Mouse (Mus musculus): Measurements from ENCODE around the gene Hdac11. TPM values are rescaled to one million over a fixed set of nuclear protein-coding genes. Genes with fewer than 3 reads are reported as not detected.

Gene Hdac11
- polyA plus RNA-seq, 1 experiment from 2014 or later, result 16.3 TPM

- Histone ChIP-seq H3K9me3 (no peaks in the 10 kb centered on the region), H3K4me2 (no peak overlapping the region), H3K27ac (0 out of 2 replicates have a peak overlapping the region, but pooled peaks have one; percentile 25), H3K27me3 (no peaks in the 10 kb centered on the region), H3K9ac (no peak overlapping the region), H3K4me3 (replicated peaks) (no peak overlapping the region), H3K36me3 (replicated peaks) (no peaks in the 10 kb centered on the region), H3K4me1 (no peaks in the 10 kb centered on the region; the same call in 1 of the 2 replicates)
- ATAC-seq (ENCODE audit: low FRiP score), result no peak
- WGBS, result 57% methylated on average over 9 of the region's 9 CpGs
Measured at GRCm38 (mm10) chr6:91180767-91181171, 24.3 kb downstream of the Hdac11 start.

GRCm38 (mm10) chr6:91181320-91181719 lies 24.9 kb downstream of the Hdac11 start:
- H3K36me3 ChIP-seq (replicated peaks), result no peaks in the 10 kb centered on the region
- H3K27ac ChIP-seq, result no peak overlapping the region
- H3K4me1 ChIP-seq, result no peaks in the 10 kb centered on the region; the same call in 1 of the 2 replicates
- no peak overlapping the region; the same call in 1 of the 2 replicates for H3K9ac ChIP-seq
- 87% methylated on average over 2 of the region's 2 CpGs for WGBS
- no peaks in the 10 kb centered on the region for H3K9me3 ChIP-seq
- no peak overlapping the region for H3K4me3 ChIP-seq (replicated peaks)
- H3K4me2 ChIP-seq, result no peak overlapping the region
- ATAC-seq (ENCODE audit: low FRiP score), result no peak
- H3K27me3 ChIP-seq, result no peaks in the 10 kb centered on the region

GRCm38 (mm10) chr6:91182075-91182490 lies 25.6 kb downstream of the Hdac11 start:
- no peaks in the 10 kb centered on the region for H3K27me3 ChIP-seq
- no peaks in the 10 kb centered on the region for H3K9me3 ChIP-seq
- H3K27ac ChIP-seq, result no peak overlapping the region
- no peaks in the 10 kb centered on the region; the same call in 1 of the 2 replicates for H3K4me1 ChIP-seq
- ATAC-seq (ENCODE audit: low FRiP score), result no peak
- H3K4me2 ChIP-seq, result no peak overlapping the region
- no peak overlapping the region for H3K9ac ChIP-seq
- no peaks in the 10 kb centered on the region for H3K36me3 ChIP-seq (replicated peaks)
- 85% methylated on average over 4 of the region's 4 CpGs for WGBS
- no peak overlapping the region for H3K4me3 ChIP-seq (replicated peaks)

GRCm38 (mm10) chr6:91183041-91183440 lies 26.6 kb downstream of the Hdac11 start:
- Histone ChIP-seq H3K9me3 (no peaks in the 10 kb centered on the region), H3K4me1 (no peaks in the 10 kb centered on the region; the same call in 1 of the 2 replicates), H3K4me2 (no peak overlapping the region), H3K4me3 (replicated peaks) (no peak overlapping the region), H3K36me3 (replicated peaks) (no peaks in the 10 kb centered on the region), H3K27me3 (no peaks in the 10 kb centered on the region), H3K27ac (no peak overlapping the region), H3K9ac (no peak overlapping the region)
- WGBS, result 38% methylated on average over 1 of the region's 1 CpGs
- no peak for ATAC-seq (ENCODE audit: low FRiP score)

DNA sequence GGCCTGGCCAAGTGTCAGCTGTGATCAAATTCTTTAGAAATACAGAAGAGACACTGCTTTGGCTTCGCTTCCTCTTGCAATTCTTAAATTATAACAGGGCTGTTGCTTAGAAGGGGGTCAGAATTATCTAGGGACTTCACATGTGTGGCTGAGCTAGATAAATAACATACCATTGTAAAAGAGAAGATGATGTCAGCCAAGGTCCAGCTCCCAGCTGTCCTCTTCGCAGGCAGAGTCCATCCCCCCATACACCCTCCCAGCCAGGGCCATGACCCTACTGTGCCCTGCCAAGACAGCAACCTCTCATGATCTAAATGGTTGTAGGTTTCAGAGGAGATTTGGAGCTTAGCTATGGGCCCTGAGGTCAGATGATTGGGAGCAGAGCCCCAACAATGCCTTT lies 27.5 kb downstream of the Hdac11 start:
- Histone ChIP-seq H3K4me3 (replicated peaks) (no peak overlapping the region), H3K36me3 (replicated peaks) (no peaks in the 10 kb centered on the region), H3K27me3 (no peaks in the 10 kb centered on the region), H3K4me2 (no peak overlapping the region), H3K9ac (no peak overlapping the region), H3K4me1 (no peaks in the 10 kb centered on the region; the same call in 1 of the 2 replicates), H3K27ac (no peak overlapping the region), H3K9me3 (no peaks in the 10 kb centered on the region)
- no peak for ATAC-seq (ENCODE audit: low FRiP score)
- WGBS, result 63% methylated on average over 2 of the region's 2 CpGs

DNA sequence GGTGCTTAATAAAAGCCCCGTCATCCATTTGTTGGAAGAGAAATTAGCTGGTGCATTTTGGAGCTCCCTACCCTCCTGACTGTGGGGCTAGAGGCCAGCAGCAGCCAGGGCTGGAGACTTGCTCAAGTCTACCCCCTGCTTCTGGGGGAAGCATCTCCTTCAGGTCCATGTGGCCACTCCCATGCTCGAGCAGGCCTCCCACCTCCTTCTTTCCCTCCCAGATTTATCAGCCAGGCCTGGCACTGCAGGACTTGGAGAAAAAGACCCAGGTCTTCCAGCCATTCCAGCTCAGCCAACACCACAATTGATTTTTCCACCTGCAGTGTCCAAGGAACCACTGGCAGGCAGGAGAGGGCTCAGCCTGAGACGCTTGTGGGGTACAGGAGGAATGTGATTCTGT lies 28.3 kb downstream of the Hdac11 start:
- H3K9ac ChIP-seq, result no peak overlapping the region
- no peaks in the 10 kb centered on the region for H3K9me3 ChIP-seq
- H3K27ac ChIP-seq, result no peak overlapping the region
- H3K4me3 ChIP-seq (replicated peaks), result no peak overlapping the region
- no peak for ATAC-seq (ENCODE audit: low FRiP score)
- no peaks in the 10 kb centered on the region for H3K36me3 ChIP-seq (replicated peaks)
- no peaks in the 10 kb centered on the region; the same call in 1 of the 2 replicates for H3K4me1 ChIP-seq
- H3K4me2 ChIP-seq, result no peak overlapping the region
- 77% methylated on average over 3 of the region's 3 CpGs for WGBS
- H3K27me3 ChIP-seq, result no peaks in the 10 kb centered on the region

GRCm38 (mm10) chr6:91185502-91185901 lies 29.0 kb downstream of the Hdac11 start:
- no peak overlapping the region for H3K9ac ChIP-seq
- H3K27me3 ChIP-seq, result no peaks in the 10 kb centered on the region
- H3K27ac ChIP-seq, result no peak overlapping the region
- H3K4me2 ChIP-seq, result no peak overlapping the region
- ATAC-seq (ENCODE audit: low FRiP score), result no peak
- H3K9me3 ChIP-seq, result no peaks in the 10 kb centered on the region
- no peak overlapping the region for H3K4me3 ChIP-seq (replicated peaks)
- H3K4me1 ChIP-seq, result no peaks in the 10 kb centered on the region
- no peaks in the 10 kb centered on the region for H3K36me3 ChIP-seq (replicated peaks)
- 84% methylated on average over 5 of the region's 5 CpGs for WGBS

- Histone ChIP-seq H3K36me3 (replicated peaks) (no peaks in the 10 kb centered on the region), H3K27me3 (no peaks in the 10 kb centered on the region), H3K27ac (no peak overlapping the region), H3K4me2 (no peak overlapping the region), H3K9me3 (no peaks in the 10 kb centered on the region), H3K4me1 (no peaks in the 10 kb centered on the region), H3K9ac (no peak overlapping the region), H3K4me3 (replicated peaks) (no peak overlapping the region)
- 47% methylated on average over 4 of the region's 4 CpGs for WGBS
- ATAC-seq (ENCODE audit: low FRiP score), result no peak
Measured at GRCm38 (mm10) chr6:91186161-91186931, 29.9 kb downstream of the Hdac11 start.

GRCm38 (mm10) chr6:91186934-91187333 lies 30.5 kb downstream of the Hdac11 start:
- no peaks in the 10 kb centered on the region for H3K36me3 ChIP-seq (replicated peaks)
- no peaks in the 10 kb centered on the region for H3K9me3 ChIP-seq
- no peak overlapping the region for H3K4me2 ChIP-seq
- no peak overlapping the region for H3K9ac ChIP-seq
- no peaks in the 10 kb centered on the region for H3K27me3 ChIP-seq
- no peak overlapping the region for H3K27ac ChIP-seq
- 84% methylated on average over 6 of the region's 6 CpGs for WGBS
- no peak overlapping the region for H3K4me3 ChIP-seq (replicated peaks)
- no peak for ATAC-seq (ENCODE audit: low FRiP score)
- H3K4me1 ChIP-seq, result 0 out of 2 replicates have a peak, but pooled peaks cover 3% of the 10 kb centered on the region

- Histone ChIP-seq H3K4me2 (no peak overlapping the region), H3K36me3 (replicated peaks) (no peaks in the 10 kb centered on the region), H3K27ac (no peak overlapping the region), H3K4me3 (replicated peaks) (no peak overlapping the region), H3K9me3 (no peaks in the 10 kb centered on the region), H3K9ac (no peak overlapping the region), H3K4me1 (0 out of 2 replicates have a peak, but pooled peaks cover 3% of the 10 kb centered on the region), H3K27me3 (no peaks in the 10 kb centered on the region)
- no peak for ATAC-seq (ENCODE audit: low FRiP score)
- 87% methylated on average over 3 of the region's 3 CpGs for WGBS
Measured at GRCm38 (mm10) chr6:91187871-91188270, 31.4 kb downstream of the Hdac11 start.

DNA sequence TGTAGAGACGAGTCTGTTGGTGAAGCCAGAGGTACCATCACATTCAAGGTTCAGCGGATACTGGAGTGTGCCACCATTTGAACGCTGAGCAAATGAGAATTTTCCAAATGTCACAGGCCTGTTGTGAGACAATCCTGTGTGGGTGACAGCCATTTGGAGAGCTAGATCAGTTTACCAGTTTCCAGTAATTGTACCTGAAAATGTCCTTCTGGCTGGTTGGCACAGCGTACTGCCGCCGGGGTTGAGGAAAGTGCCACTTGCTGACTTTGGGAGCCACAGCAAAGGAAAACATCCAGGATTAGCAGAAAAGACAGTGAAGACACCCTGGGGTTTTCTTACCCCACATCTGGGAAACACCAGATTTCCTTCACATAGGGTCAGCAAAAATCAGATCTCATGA lies 33.5 kb downstream of the Hdac11 start:
- H3K9ac ChIP-seq, result no peak overlapping the region
- ATAC-seq (ENCODE audit: low FRiP score), result no peak
- H3K4me3 ChIP-seq (replicated peaks), result no peak overlapping the region
- no peak overlapping the region for H3K27ac ChIP-seq
- 0 out of 2 replicates have a peak, but pooled peaks cover 3% of the 10 kb centered on the region for H3K4me1 ChIP-seq
- no peaks in the 10 kb centered on the region for H3K36me3 ChIP-seq (replicated peaks)
- no peaks in the 10 kb centered on the region for H3K9me3 ChIP-seq
- 94% methylated on average over 6 of the region's 6 CpGs for WGBS
- no peak overlapping the region for H3K4me2 ChIP-seq
- H3K27me3 ChIP-seq, result peaks cover 5% of the 10 kb centered on the region; the same call in 1 of the 2 replicates

DNA sequence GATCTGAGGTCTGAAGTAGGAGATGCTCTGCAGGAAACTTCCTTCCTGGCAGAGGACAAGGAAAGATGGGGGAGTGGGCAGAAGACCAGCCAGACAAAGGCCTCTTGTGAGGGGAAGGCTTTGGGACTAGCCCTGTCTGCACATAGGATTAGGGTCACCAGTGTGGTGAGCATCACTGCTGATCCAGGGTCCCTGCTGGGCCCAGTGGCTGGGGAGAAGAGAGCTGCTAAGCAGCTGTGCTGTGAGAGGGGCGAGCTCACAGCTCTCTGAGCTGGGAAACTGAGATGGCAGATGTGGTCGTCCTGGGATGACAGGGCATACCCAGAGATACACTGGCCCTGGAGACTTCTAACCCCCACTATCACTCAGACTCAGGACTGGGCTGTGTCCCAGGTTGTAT lies 35.0 kb downstream of the Hdac11 start:
- Histone ChIP-seq H3K27me3 (peaks cover 5% of the 10 kb centered on the region; the same call in 1 of the 2 replicates), H3K4me1 (0 out of 2 replicates have a peak, but pooled peaks cover 3% of the 10 kb centered on the region), H3K4me2 (no peak overlapping the region), H3K36me3 (replicated peaks) (no peaks in the 10 kb centered on the region), H3K4me3 (replicated peaks) (no peak overlapping the region), H3K9ac (no peak overlapping the region), H3K9me3 (no peaks in the 10 kb centered on the region), H3K27ac (no peak overlapping the region)
- ATAC-seq (ENCODE audit: low FRiP score), result no peak
- WGBS, result 57% methylated on average over 2 of the region's 2 CpGs

DNA sequence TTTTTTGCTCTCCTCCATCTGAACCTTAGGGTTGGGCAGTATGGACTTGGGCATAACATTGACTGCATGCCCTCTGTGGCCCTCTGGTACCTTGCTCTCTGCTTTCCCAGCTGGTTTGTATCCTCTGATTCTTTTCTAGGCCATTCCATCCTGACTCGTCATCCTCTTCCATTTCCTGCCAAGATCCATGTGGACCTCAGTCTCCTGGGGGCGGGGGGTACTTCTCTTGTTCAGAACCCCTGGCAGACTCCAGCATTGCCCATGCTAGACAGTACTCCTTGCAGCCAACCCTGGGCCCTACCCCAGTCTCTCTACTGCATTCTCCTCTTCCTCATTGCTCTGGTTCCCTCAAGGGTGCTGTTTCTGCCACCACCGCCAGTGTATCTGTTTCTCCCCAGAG lies 36.0 kb downstream of the Hdac11 start:
- H3K27ac ChIP-seq, result no peak overlapping the region
- 87% methylated on average over 3 of the region's 3 CpGs for WGBS
- no peak overlapping the region for H3K4me3 ChIP-seq (replicated peaks)
- peaks cover 5% of the 10 kb centered on the region; the same call in 1 of the 2 replicates for H3K27me3 ChIP-seq
- H3K9me3 ChIP-seq, result no peaks in the 10 kb centered on the region
- no peaks in the 10 kb centered on the region for H3K36me3 ChIP-seq (replicated peaks)
- 0 out of 2 replicates have a peak, but pooled peaks cover 3% of the 10 kb centered on the region for H3K4me1 ChIP-seq
- ATAC-seq (ENCODE audit: low FRiP score), result no peak
- no peak overlapping the region for H3K9ac ChIP-seq
- no peak overlapping the region for H3K4me2 ChIP-seq

All from forebrain, embryonic 12.5 days (tissue).